Mouse (Mus musculus) heart, postnatal 4 days (tissue): ENCODE measurements at regions not wholly inside any gene's neighbourhood (a gene's known extent, or its start where the extent isn't known, plus 50 kb on each side); places are given as distances from the start of the nearest gene placed in this dataset.
A peak's percentile ranks its signal among the peaks of the same experiment; 100 is the strongest.
"Not testable (repeated sequence)": the region's sequence is repeated elsewhere in the genome, so short reads cannot be mapped to it uniquely, and the experiment has no call there.

Experiments used
- DNase-seq: peaks from one replicate; pipeline ENCODE4 v3.0.0; 2021

GRCm38 (mm10) chr7:58310096-58310495 is 345.9 kb upstream of the Atp10a start:
- DNase-seq, result no peak

- DNase-seq, result no peak
Observed at GRCm38 (mm10) chr7:58322381-58322780, 333.6 kb upstream of the Atp10a start.

GRCm38 (mm10) chr7:58367384-58367783 is 288.6 kb upstream of the Atp10a start:
- DNase-seq, result no peak

GRCm38 (mm10) chr7:58383401-58383800 is 272.6 kb upstream of the Atp10a start:
- no peak for DNase-seq

- no peak for DNase-seq
Observed at GRCm38 (mm10) chr7:58388326-58388725, 267.6 kb upstream of the Atp10a start.

- no peak for DNase-seq
Observed at GRCm38 (mm10) chr7:58392391-58393115, 263.4 kb upstream of the Atp10a start.

- DNase-seq, result no peak
Observed at GRCm38 (mm10) chr7:58397992-58398391, 258.0 kb upstream of the Atp10a start.

- DNase-seq, result no peak
Observed at GRCm38 (mm10) chr7:58398558-58399144, 257.3 kb upstream of the Atp10a start.

- peak; percentile 94 for DNase-seq
Observed at GRCm38 (mm10) chr7:58399145-58399604, 256.8 kb upstream of the Atp10a start.

- DNase-seq, result no peak
Observed at GRCm38 (mm10) chr7:58399651-58400050, 256.3 kb upstream of the Atp10a start.

- DNase-seq, result no peak
Observed at GRCm38 (mm10) chr7:58400594-58400993, 255.4 kb upstream of the Atp10a start.

GRCm38 (mm10) chr7:58436888-58437625 is 218.9 kb upstream of the Atp10a start:
- DNase-seq, result no peak

- DNase-seq, result no peak
Observed at GRCm38 (mm10) chr7:58442535-58443184, 213.3 kb upstream of the Atp10a start.

GRCm38 (mm10) chr7:58443297-58443696 is 212.7 kb upstream of the Atp10a start:
- no peak for DNase-seq

- no peak for DNase-seq
Observed at GRCm38 (mm10) chr7:58445781-58446180, 210.2 kb upstream of the Atp10a start.

- no peak for DNase-seq
Observed at GRCm38 (mm10) chr7:58446261-58446660, 209.7 kb upstream of the Atp10a start.

- no peak for DNase-seq
Observed at GRCm38 (mm10) chr7:58448727-58449126, 207.2 kb upstream of the Atp10a start.

- DNase-seq, result no peak
Observed at GRCm38 (mm10) chr7:58451981-58452380, 204.0 kb upstream of the Atp10a start.

- not testable (repeated sequence) for DNase-seq
Observed at GRCm38 (mm10) chr7:58458146-58458545, 197.8 kb upstream of the Atp10a start.

- no peak for DNase-seq
Observed at GRCm38 (mm10) chr7:58460939-58461338, 195.0 kb upstream of the Atp10a start.

GRCm38 (mm10) chr7:58473150-58473549 is 182.8 kb upstream of the Atp10a start:
- no peak for DNase-seq

GRCm38 (mm10) chr7:58475139-58475538 is 180.8 kb upstream of the Atp10a start:
- DNase-seq, result no peak

GRCm38 (mm10) chr7:58488250-58488649 is 167.7 kb upstream of the Atp10a start:
- DNase-seq, result no peak
